Mouse (Mus musculus) G1E (cell line): ENCODE results near the gene Etfa. TPM values are rescaled to one million over a fixed set of nuclear protein-coding genes. Genes with fewer than 3 reads are reported as not detected.

Source experiments
- ATAC-seq: 2 replicates; pipeline ENCODE4 v1.8.0; 2016; ENCODE audit warnings: mild to moderate bottlenecking; ENCODE audit not compliant: insufficient number of reproducible peaks, poor library complexity, low FRiP score, severe bottlenecking; ENCODE audit errors: extremely low read depth
- DNase-seq: peaks from one replicate; pipeline ENCODE4 v3.0.0; 2012; ENCODE audit warnings: low spot score
- H3K27me3 ChIP-seq: 2 replicates; pipeline ENCODE4 v1.6.1; 2012; ENCODE audit warnings: mild to moderate bottlenecking, low read length, inconsistent platforms; ENCODE audit not compliant: insufficient read depth
- H3K36me3 ChIP-seq: replicated peaks from 2 replicates; pipeline ENCODE3; 2012; ENCODE audit warnings: mild to moderate bottlenecking, inconsistent platforms
- H3K4me1 ChIP-seq: 2 replicates; pipeline ENCODE4 v1.6.1; 2012; ENCODE audit warnings: low read depth, low read length, inconsistent platforms, mixed read lengths; ENCODE audit not compliant: insufficient read depth
- H3K4me3 ChIP-seq: 2 replicates; pipeline ENCODE4 v1.5.1; 2012; ENCODE audit warnings: low read depth, mild to moderate bottlenecking, inconsistent platforms, low read length, moderate library complexity, mixed read lengths
- H3K9me3 ChIP-seq: replicated peaks from 2 replicates; pipeline ENCODE4 v1.6.1; 2012; ENCODE audit warnings: inconsistent platforms
- CTCF ChIP-seq: IDR thresholded peaks from 2 replicates; pipeline ENCODE4 v1.5.1; 2012; ENCODE audit warnings: low read depth, low read length, inconsistent platforms, mixed read lengths
- GATA1 ChIP-seq: IDR thresholded peaks from 2 replicates; pipeline ENCODE4 v1.6.1; 2012; ENCODE audit warnings: borderline replicate concordance, low read length, inconsistent platforms, mixed read lengths
- GATA2 ChIP-seq: IDR thresholded peaks from 2 replicates; pipeline ENCODE4 v1.6.1; 2012; ENCODE audit warnings: low read depth, low read length, inconsistent platforms, borderline replicate concordance
- POLR2AphosphoS5 ChIP-seq: IDR thresholded peaks from 2 replicates; pipeline ENCODE4 v1.6.1; 2012; ENCODE audit warnings: low read depth, low read length, inconsistent platforms; ENCODE audit not compliant: insufficient replicate concordance
- TAL1 ChIP-seq: conservative IDR thresholded peaks from 2 replicates; pipeline ENCODE4 v1.6.1; 2012; ENCODE audit warnings: low read depth, low read length, inconsistent platforms, mixed read lengths
- polyA plus RNA-seq: library from polyadenylated mRNA; stranded (reverse); fragments of >175 nt; gene quantifications from 2 replicates; pipeline ENCODE4 v1.2.3, GENCODE M21; 2012
- total RNA-seq, 2 experiments: library from RNA; stranded (forward) in 1 of 2; stranded (reverse) in 1 of 2; fragments of 200-1000 nt in 1 of 2; fragments of >200 nt in 1 of 2; fragmentation: Nextera tagmentation in 1 of 2; gene quantifications; 2 replicates each; pipeline ENCODE4 v1.2.3; 2014 to 2017

Gene Etfa
- total and polyA plus RNA-seq, 3 experiments: 44.2 to 77.6 (median 49.2) TPM

GRCm38 (mm10) chr9:55545556-55546175 lies 33.6 kb upstream of the Etfa start:
- Histone ChIP-seq H3K27me3 (peaks cover 57% of the 10 kb centered on the region), H3K9me3 (peaks cover 12% of the 10 kb centered on the region), H3K4me3 (no peak overlapping the region), H3K4me1 (peaks cover 3% of the 10 kb centered on the region; the same call in 1 of the 2 replicates), H3K36me3 (no peaks in the 10 kb centered on the region)
- ATAC-seq: no peak
- no peak for DNase-seq
- no peak for TF ChIP-seq GATA2

- no peaks in the 10 kb centered on the region for H3K36me3 ChIP-seq
- peaks cover 64% of the 10 kb centered on the region for H3K27me3 ChIP-seq
- DNase-seq: no peak
- no peak for TF ChIP-seq CTCF
- no peak for TF ChIP-seq GATA2
- no peak for TF ChIP-seq POLR2AphosphoS5
- no peak for TF ChIP-seq TAL1
- no peak overlapping the region for H3K4me3 ChIP-seq
- ATAC-seq: no peak
- H3K4me1 ChIP-seq: peaks cover 3% of the 10 kb centered on the region; the same call in 1 of the 2 replicates
- H3K9me3 ChIP-seq: peaks cover 12% of the 10 kb centered on the region
Observed at GRCm38 (mm10) chr9:55544861-55545555, 33.0 kb upstream of the Etfa start.

GRCm38 (mm10) chr9:55543703-55544401 lies 31.8 kb upstream of the Etfa start:
- H3K4me3 ChIP-seq: no peak overlapping the region
- no peak for ATAC-seq
- H3K27me3 ChIP-seq: peaks cover 71% of the 10 kb centered on the region
- DNase-seq: no peak
- peaks cover 12% of the 10 kb centered on the region for H3K9me3 ChIP-seq
- H3K36me3 ChIP-seq: no peaks in the 10 kb centered on the region
- TF ChIP-seq GATA1 (no peak), CTCF (no peak), POLR2AphosphoS5 (no peak), TAL1 (no peak), GATA2 (no peak)
- peaks cover 3% of the 10 kb centered on the region; the same call in 1 of the 2 replicates for H3K4me1 ChIP-seq

GRCm38 (mm10) chr9:55543336-55543702 lies 31.3 kb upstream of the Etfa start:
- Histone ChIP-seq H3K36me3 (no peaks in the 10 kb centered on the region), H3K4me1 (peaks cover 3% of the 10 kb centered on the region; the same call in 1 of the 2 replicates), H3K27me3 (peaks cover 73% of the 10 kb centered on the region), H3K9me3 (peaks cover 12% of the 10 kb centered on the region), H3K4me3 (no peak overlapping the region)
- no peak for ATAC-seq
- TF ChIP-seq TAL1 (no peak), POLR2AphosphoS5 (no peak), CTCF (no peak), GATA1 (no peak), GATA2 (no peak)
- DNase-seq: no peak

DNA sequence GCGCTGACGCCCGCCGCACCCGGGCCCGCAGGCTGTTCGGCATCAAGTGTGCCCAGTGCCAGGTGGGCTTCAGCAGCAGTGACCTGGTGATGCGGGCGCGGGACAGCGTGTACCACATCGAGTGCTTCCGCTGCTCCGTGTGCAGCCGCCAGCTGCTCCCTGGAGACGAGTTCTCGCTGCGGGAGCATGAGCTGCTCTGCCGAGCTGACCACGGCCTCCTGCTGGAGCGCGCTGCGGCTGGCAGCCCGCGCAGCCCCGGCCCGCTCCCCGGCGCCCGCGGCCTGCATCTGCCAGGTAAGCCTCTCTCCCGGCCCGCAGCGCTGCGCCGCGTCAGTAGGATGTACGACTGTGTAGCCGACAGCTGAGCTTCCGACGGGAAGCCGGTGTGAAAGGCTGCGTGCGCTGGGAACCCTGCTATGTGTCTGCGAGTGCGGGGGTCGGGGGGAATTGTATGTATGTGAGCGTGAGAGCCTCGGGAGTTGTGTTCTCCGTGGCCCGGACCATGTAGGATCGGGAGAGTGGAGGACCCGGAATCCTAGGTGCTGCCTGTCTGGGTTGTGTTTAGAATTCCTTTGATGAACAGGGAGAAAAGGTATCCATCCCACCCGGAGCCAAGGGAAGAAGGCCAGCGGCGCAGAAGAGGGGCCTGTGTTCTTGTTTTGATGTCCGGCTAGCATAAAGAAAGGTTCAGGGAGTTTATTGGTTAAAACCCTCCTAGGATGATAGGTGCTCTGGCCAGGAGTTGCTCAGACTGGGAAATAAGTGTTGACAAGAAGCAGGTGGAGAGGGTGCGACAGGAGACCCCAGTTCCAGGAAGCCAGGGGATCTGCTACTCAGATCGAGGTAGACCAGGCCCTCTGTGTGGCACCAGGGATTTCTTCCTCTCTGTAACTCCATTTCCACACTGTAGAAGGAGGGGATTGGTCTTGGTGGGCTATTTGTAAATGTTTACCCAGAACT lies 30.6 kb upstream of the Etfa start:
- H3K9me3 ChIP-seq: peaks cover 12% of the 10 kb centered on the region
- H3K36me3 ChIP-seq: no peaks in the 10 kb centered on the region
- peaks cover 78% of the 10 kb centered on the region for H3K27me3 ChIP-seq
- H3K4me3 ChIP-seq: no peak overlapping the region
- ATAC-seq: no peak
- no peak for DNase-seq
- peaks cover 3% of the 10 kb centered on the region; the same call in 1 of the 2 replicates for H3K4me1 ChIP-seq
- no peak for TF ChIP-seq CTCF
- TF ChIP-seq TAL1: no peak
- no peak for TF ChIP-seq POLR2AphosphoS5
- TF ChIP-seq GATA1: no peak
- TF ChIP-seq GATA2: no peak
